Mouse (Mus musculus): ENCODE measurements around the gene Oser1.

- TF ChIP-seq MAX (IDR thresholded peaks at IDR 0.05), result no peak
- TF ChIP-seq CTCF (IDR thresholded peaks at IDR 0.05; ENCODE audit: control insufficient read depth, insufficient read depth, insufficient read length), result no peak
- no peak for TF ChIP-seq MYOG (IDR thresholded peaks at IDR 0.05; ENCODE audit: control insufficient read depth, extremely low read depth, insufficient read length)
- TF ChIP-seq USF1 (IDR thresholded peaks at IDR 0.05; ENCODE audit: low read depth), result no peak
Observed at GRCm38 (mm10) chr2:163376082-163376481, 48.4 kb downstream of the Oser1 start.
